Mouse (Mus musculus) heart, embryonic 16.5 days (tissue): ENCODE data around the gene Epha2. TPM values are rescaled to one million over a fixed set of nuclear protein-coding genes. Genes with fewer than 3 reads are reported as not detected.

ENCODE experiments used
- ATAC-seq: fragments of 200-750 bp; cut with Nextera tagmentation; replicated peaks from 2 replicates; pipeline ENCODE4 v1.8.0; 2017; ENCODE audit warnings: moderate number of reproducible peaks; ENCODE audit not compliant: insufficient read depth, low FRiP score; ENCODE audit errors: extremely low read depth
- H3K27ac ChIP-seq: fragments of 300-500 bp; sonication (generic); 2 replicates; pipeline ENCODE4 v1.5.1; 2014; ENCODE audit warnings: mild to moderate bottlenecking, low read length, control low read depth, moderate library complexity
- H3K27me3 ChIP-seq: fragments of 300-500 bp; sonication (generic); 2 replicates; pipeline ENCODE4 v1.6.1; 2014; ENCODE audit warnings: low read length, mixed read lengths; ENCODE audit not compliant: control insufficient read depth, insufficient read depth
- H3K36me3 ChIP-seq: fragments of 300-500 bp; sonication (generic); 2 replicates; pipeline ENCODE4 v1.6.1; 2014; ENCODE audit not compliant: control insufficient read depth, insufficient read depth
- H3K4me1 ChIP-seq: fragments of 300-500 bp; sonication (generic); 2 replicates; pipeline ENCODE4 v1.6.1; 2014; ENCODE audit warnings: low read length, mixed read lengths; ENCODE audit not compliant: control insufficient read depth, insufficient read depth
- H3K4me2 ChIP-seq: fragments of 300-500 bp; sonication (generic); 2 replicates; pipeline ENCODE4 v1.6.1; 2014; ENCODE audit warnings: low read depth, mild to moderate bottlenecking, control low read depth, low read length
- H3K4me3 ChIP-seq: fragments of 300-500 bp; sonication (generic); 2 replicates; pipeline ENCODE4 v1.5.1; 2014; ENCODE audit warnings: mild to moderate bottlenecking, control low read depth, low read length
- H3K9ac ChIP-seq: fragments of 300-500 bp; sonication (generic); 2 replicates; pipeline ENCODE4 v1.6.1; 2014; ENCODE audit warnings: low read length, control low read depth
- H3K9me3 ChIP-seq: fragments of 300-500 bp; sonication (generic); replicated peaks from 2 replicates; pipeline ENCODE4 v1.6.1; 2016; ENCODE audit warnings: low read length; ENCODE audit not compliant: control insufficient read depth
- WGBS: fragments of 180-500 bp; shearing (Covaris S2); extraction: QIAGEN DNeasy Blood & Tissue Kit; methylation state at CpG from one replicate; pipeline ENCODE4 v1.1.7; 2014; 5-methylcytosine and 5-hydroxymethylcytosine counted together
- microRNA-seq: library from miRNA; unstranded; fragments of <30 nt; microRNA quantifications from one replicate; pipeline ENCODE4, GENCODE M21; 2017
- polyA plus RNA-seq: library from polyadenylated mRNA; unstranded; fragments of >200 nt; fragmentation: Nextera tagmentation; extraction: Ambion mirVana; gene quantifications from 2 replicates; pipeline ENCODE4 v1.2.1, GENCODE M21; 2015

Gene Epha2
- polyA plus RNA-seq, 1 experiment from 2014 or later, result 3.1 TPM

DNA sequence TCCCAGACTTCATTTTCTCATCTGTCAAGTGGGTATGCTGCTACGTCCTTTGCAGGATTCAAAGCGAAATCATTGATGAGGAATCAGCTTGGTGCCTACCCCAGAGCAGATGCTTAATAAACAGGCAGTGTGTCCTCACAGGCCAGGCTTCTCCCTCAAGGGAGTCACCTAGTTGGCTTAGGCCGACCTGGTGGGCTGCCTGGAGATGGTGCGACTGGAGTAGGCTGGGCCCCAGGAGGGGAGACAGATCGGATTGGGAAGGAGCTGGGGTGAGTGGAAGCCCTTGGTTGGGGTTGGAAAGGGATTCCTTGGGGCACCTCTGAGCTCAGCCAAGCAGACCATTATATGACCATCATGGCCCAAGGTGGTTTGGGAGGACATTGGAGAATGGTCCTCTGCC, 71.4 kb downstream of the Epha2 start:
- Histone ChIP-seq H3K9ac (no peak overlapping the region), H3K4me3 (no peak overlapping the region), H3K27ac (no peak overlapping the region), H3K9me3 (no peaks in the 10 kb centered on the region), H3K27me3 (peaks cover 9% of the 10 kb centered on the region), H3K36me3 (no peaks in the 10 kb centered on the region), H3K4me1 (0 out of 2 replicates have a peak, but pooled peaks cover 3% of the 10 kb centered on the region), H3K4me2 (no peak overlapping the region)
- 88% methylated on average over 5 of the region's 5 CpGs for WGBS
- no peak for ATAC-seq

Small RNA genes lying within 50 kb of the gene (microRNA-seq; reads per million reads assigned to microRNA genes)
- gene Gm25690, result not detected

Other genes starting within 250 kb of the Epha2 start
- 3.0 and 4.2 TPM in 2 replicates for gene Crocc, start 240.7 kb upstream of the Epha2 start, polyA plus RNA-seq
- gene Necap2, start 222.9 kb upstream of the Epha2 start, polyA plus RNA-seq, result 49.8 and 50.1 TPM in 2 replicates
- 0.08 TPM in 1 of 2 replicates, not detected in the other for gene Spata21, start 212.9 kb upstream of the Epha2 start, polyA plus RNA-seq
- gene Szrd1, start 161.5 kb upstream of the Epha2 start, polyA plus RNA-seq, result 29.5 and 33.9 TPM in 2 replicates
- 12.8 and 14.5 TPM in 2 replicates for gene Fbxo42, start 153.3 kb upstream of the Epha2 start, polyA plus RNA-seq
- gene Rsg1, start 87.3 kb upstream of the Epha2 start, polyA plus RNA-seq, result 2.4 and 3.6 TPM in 2 replicates
- 2.3 and 4.0 TPM in 2 replicates for gene Arhgef19, start 61.7 kb upstream of the Epha2 start, polyA plus RNA-seq
- gene Fam131c, start 67.0 kb downstream of the Epha2 start, polyA plus RNA-seq, result 0.58 and 0.87 TPM in 2 replicates
- 0.11 TPM in 1 of 2 replicates, not detected in the other for gene Clcnka, start 97.5 kb downstream of the Epha2 start, polyA plus RNA-seq
- 0.34 and 0.49 TPM in 2 replicates for gene Clcnkb, start 114.8 kb downstream of the Epha2 start, polyA plus RNA-seq
- 224 and 293 TPM in 2 replicates for gene Hspb7, start 119.5 kb downstream of the Epha2 start, polyA plus RNA-seq
- not detected in 2 replicates for gene Srarp, start 134.9 kb downstream of the Epha2 start, polyA plus RNA-seq
- gene Zbtb17, start 143.4 kb downstream of the Epha2 start, polyA plus RNA-seq, result 22.2 and 26.1 TPM in 2 replicates
- 5.2 and 7.1 TPM in 2 replicates for gene Spen, start 237.4 kb downstream of the Epha2 start, polyA plus RNA-seq